Mouse (Mus musculus) thymus, adult 2 months (tissue): Measurements from ENCODE around the gene Tbc1d10c. TPM values are rescaled to one million over a fixed set of nuclear protein-coding genes. Genes with fewer than 3 reads are reported as not detected.

ENCODE experiments used
- DNase-seq: peaks from one replicate; pipeline ENCODE4 v3.0.0; 2021
- H3K27ac ChIP-seq: fragments of 200-500 bp; 2 replicates; pipeline ENCODE4 v1.5.1; 2012; ENCODE audit warnings: low read length, control low read depth; ENCODE audit not compliant: control insufficient read depth, insufficient read depth
- H3K27me3 ChIP-seq: fragments of 200-500 bp; 2 replicates; pipeline ENCODE4 v1.6.1; 2012; ENCODE audit warnings: mild to moderate bottlenecking, low read length, moderate library complexity, mixed read lengths; ENCODE audit not compliant: control insufficient read depth, insufficient read depth
- H3K36me3 ChIP-seq: fragments of 200-500 bp; 2 replicates; pipeline ENCODE4 v1.6.1; 2012; ENCODE audit warnings: mild to moderate bottlenecking, low read length, moderate library complexity; ENCODE audit not compliant: control insufficient read depth, insufficient read depth
- H3K4me1 ChIP-seq: fragments of 200-500 bp; replicated peaks from 2 replicates; pipeline ENCODE4 v1.6.1; 2012; ENCODE audit warnings: low read length; ENCODE audit not compliant: control insufficient read depth, insufficient read depth
- H3K4me3 ChIP-seq: fragments of 200-500 bp; 2 replicates; pipeline ENCODE4 v1.5.1; 2012; ENCODE audit warnings: mild to moderate bottlenecking, low read length, control low read depth, moderate library complexity; ENCODE audit not compliant: control insufficient read depth, insufficient read depth
- CTCF ChIP-seq: fragments of 200-500 bp; IDR thresholded peaks from 2 replicates; pipeline ENCODE4 v1.5.1; 2012; ENCODE audit warnings: mild to moderate bottlenecking, control low read depth, low read length, moderate library complexity, borderline replicate concordance; ENCODE audit not compliant: control insufficient read depth, poor library complexity, insufficient read depth; ENCODE audit errors: extremely low read depth
- POLR2A ChIP-seq: fragments of 200-500 bp; IDR thresholded peaks from 2 replicates; pipeline ENCODE4 v1.6.1; 2012; ENCODE audit warnings: mild to moderate bottlenecking, low read length, control low read depth, moderate library complexity; ENCODE audit not compliant: control insufficient read depth, poor library complexity, insufficient read depth; ENCODE audit errors: extremely low read depth
- WGBS: fragments of 180-500 bp; shearing (Covaris S2); methylation state at CpG from one replicate; pipeline ENCODE4 v1.1.7; 2018; 5-methylcytosine and 5-hydroxymethylcytosine counted together
- polyA plus RNA-seq: library from polyadenylated mRNA; depleted of rRNA; stranded (reverse); fragments of >200 nt; gene quantifications from 2 replicates; pipeline ENCODE4 v1.2.3, GENCODE M21; 2012

The Tbc1d10c gene
- polyA plus RNA-seq, 1 experiment, result 718 TPM

GRCm38 (mm10) chr19:4222165-4222564, 31.1 kb upstream of the Tbc1d10c start:
- Histone ChIP-seq H3K27me3 (no peaks in the 10 kb centered on the region), H3K4me3 (no peak overlapping the region), H3K4me1 (peaks cover 48% of the 10 kb centered on the region), H3K27ac (no peak overlapping the region), H3K36me3 (no peaks in the 10 kb centered on the region)
- WGBS, result 33% methylated on average over 11 of the region's 11 CpGs
- TF ChIP-seq CTCF (no peak), POLR2A (no peak)
- DNase-seq, result no peak

GRCm38 (mm10) chr19:4220957-4221743, 30.1 kb upstream of the Tbc1d10c start:
- TF ChIP-seq POLR2A, result no peak
- no peak for TF ChIP-seq CTCF
- H3K36me3 ChIP-seq, result no peaks in the 10 kb centered on the region
- WGBS, result 26% methylated on average over 14 of the region's 14 CpGs
- no peak for DNase-seq
- H3K4me1 ChIP-seq, result peaks cover 42% of the 10 kb centered on the region
- peak overlapping the region; percentile 18 for H3K27ac ChIP-seq
- H3K27me3 ChIP-seq, result peaks cover 2% of the 10 kb centered on the region; the same call in 1 of the 2 replicates
- no peak overlapping the region for H3K4me3 ChIP-seq

GRCm38 (mm10) chr19:4220416-4220815, 29.3 kb upstream of the Tbc1d10c start:
- peaks cover 7% of the 10 kb centered on the region for H3K27me3 ChIP-seq
- no peak overlapping the region for H3K4me3 ChIP-seq
- DNase-seq, result no peak
- no peak overlapping the region; the same call in 1 of the 2 replicates for H3K27ac ChIP-seq
- 48% methylated on average over 4 of the region's 4 CpGs for WGBS
- peaks cover 42% of the 10 kb centered on the region for H3K4me1 ChIP-seq
- no peak for TF ChIP-seq CTCF
- no peak for TF ChIP-seq POLR2A
- H3K36me3 ChIP-seq, result no peaks in the 10 kb centered on the region

GRCm38 (mm10) chr19:4219943-4220342, 28.9 kb upstream of the Tbc1d10c start:
- WGBS, result 77% methylated on average over 6 of the region's 6 CpGs
- H3K27ac ChIP-seq, result no peak overlapping the region

GRCm38 (mm10) chr19:4218784-4219183, 27.7 kb upstream of the Tbc1d10c start:
- Histone ChIP-seq H3K36me3 (no peaks in the 10 kb centered on the region), H3K27me3 (peaks cover 20% of the 10 kb centered on the region), H3K27ac (no peak overlapping the region), H3K4me3 (no peak overlapping the region), H3K4me1 (peaks cover 54% of the 10 kb centered on the region)
- no peak for DNase-seq
- WGBS, result 3% methylated on average over 1 of the region's 1 CpGs
- TF ChIP-seq CTCF (no peak), POLR2A (no peak)

More at GRCm38 (mm10) chr19:4219943-4220342, 28.9 kb upstream of the Tbc1d10c start:
- peaks cover 12% of the 10 kb centered on the region for H3K27me3 ChIP-seq
- no peaks in the 10 kb centered on the region for H3K36me3 ChIP-seq
- TF ChIP-seq POLR2A, result no peak
- peaks cover 45% of the 10 kb centered on the region for H3K4me1 ChIP-seq
- no peak for DNase-seq
- H3K4me3 ChIP-seq, result no peak overlapping the region

GRCm38 (mm10) chr19:4218293-4218692, 27.2 kb upstream of the Tbc1d10c start:
- Histone ChIP-seq H3K4me3 (no peak overlapping the region), H3K27ac (no peak overlapping the region), H3K27me3 (peaks cover 25% of the 10 kb centered on the region), H3K4me1 (peaks cover 59% of the 10 kb centered on the region), H3K36me3 (no peaks in the 10 kb centered on the region)
- DNase-seq, result no peak
- no peak for TF ChIP-seq POLR2A
- no peak for TF ChIP-seq CTCF
- WGBS, result 18% methylated on average over 11 of the region's 11 CpGs

GRCm38 (mm10) chr19:4217855-4218254, 26.8 kb upstream of the Tbc1d10c start:
- H3K4me1 ChIP-seq, result peaks cover 63% of the 10 kb centered on the region
- no peak overlapping the region for H3K4me3 ChIP-seq
- peaks cover 27% of the 10 kb centered on the region for H3K27me3 ChIP-seq
- no peaks in the 10 kb centered on the region for H3K36me3 ChIP-seq
- 80% methylated on average over 3 of the region's 3 CpGs for WGBS
- TF ChIP-seq POLR2A (no peak), CTCF (no peak)
- no peak for DNase-seq
- no peak overlapping the region for H3K27ac ChIP-seq
